Mouse (Mus musculus): ENCODE measurements around the gene Chst15. TPM values are rescaled to one million over a fixed set of nuclear protein-coding genes. Genes with fewer than 3 reads are reported as not detected.

The Chst15 gene
- total RNA-seq (2021), result 10 to 100 TPM; 34.9 to 46.1 TPM

GRCm38 (mm10) chr7:132317036-132317541 lies at the start of gene Chst15:
TSS of gene Chst15 (minus strand) at chr7:132317228.
- peak in 1 of 2 experiments; percentile 44 for DNase-seq (ENCODE audit: extremely low spot score in 1 of 2, low spot score in 1 of 2)

- no peak for DNase-seq (ENCODE audit: extremely low spot score in 1 of 2, low spot score in 1 of 2)
These were observed 48.8 kb upstream of the Chst15 start for GRCm38 (mm10) chr7:132365703-132366384.

GRCm38 (mm10) chr7:132365111-132365510 lies 48.1 kb upstream of the Chst15 start:
- DNase-seq (ENCODE audit: extremely low spot score in 1 of 2, low spot score in 1 of 2), result no peak

GRCm38 (mm10) chr7:132364506-132364905 lies 47.5 kb upstream of the Chst15 start:
- DNase-seq (ENCODE audit: extremely low spot score in 1 of 2, low spot score in 1 of 2), result no peak

- no peak for DNase-seq (ENCODE audit: extremely low spot score in 1 of 2, low spot score in 1 of 2)
These were observed 43.3 kb upstream of the Chst15 start for GRCm38 (mm10) chr7:132360336-132360735.

- no peak for DNase-seq (ENCODE audit: extremely low spot score in 1 of 2, low spot score in 1 of 2)
These were observed 41.7 kb upstream of the Chst15 start for GRCm38 (mm10) chr7:132358709-132359108.

GRCm38 (mm10) chr7:132358250-132358649 lies 41.2 kb upstream of the Chst15 start:
- DNase-seq (ENCODE audit: extremely low spot score in 1 of 2, low spot score in 1 of 2), result no peak

- DNase-seq (ENCODE audit: extremely low spot score in 1 of 2, low spot score in 1 of 2), result no peak
These were observed 40.8 kb upstream of the Chst15 start for GRCm38 (mm10) chr7:132357841-132358237.

- DNase-seq (ENCODE audit: extremely low spot score in 1 of 2, low spot score in 1 of 2), result no peak
These were observed 40.1 kb upstream of the Chst15 start for GRCm38 (mm10) chr7:132356881-132357840.

GRCm38 (mm10) chr7:132356185-132356584 lies 39.2 kb upstream of the Chst15 start:
- no peak for DNase-seq (ENCODE audit: extremely low spot score in 1 of 2, low spot score in 1 of 2)

GRCm38 (mm10) chr7:132355767-132356166 lies 38.7 kb upstream of the Chst15 start:
- no peak for DNase-seq (ENCODE audit: extremely low spot score in 1 of 2, low spot score in 1 of 2)

- no peak for DNase-seq (ENCODE audit: extremely low spot score in 1 of 2, low spot score in 1 of 2)
These were observed 32.1 kb upstream of the Chst15 start for GRCm38 (mm10) chr7:132349075-132349572.

- DNase-seq (ENCODE audit: extremely low spot score in 1 of 2, low spot score in 1 of 2), result no peak
These were observed 30.4 kb upstream of the Chst15 start for GRCm38 (mm10) chr7:132347273-132348045.

GRCm38 (mm10) chr7:132345526-132346070 lies 28.6 kb upstream of the Chst15 start:
- DNase-seq (ENCODE audit: extremely low spot score in 1 of 2, low spot score in 1 of 2), result no peak

GRCm38 (mm10) chr7:132344606-132345005 lies 27.6 kb upstream of the Chst15 start:
- no peak for DNase-seq (ENCODE audit: extremely low spot score in 1 of 2, low spot score in 1 of 2)

GRCm38 (mm10) chr7:132343900-132344299 lies 26.9 kb upstream of the Chst15 start:
- no peak for DNase-seq (ENCODE audit: extremely low spot score in 1 of 2, low spot score in 1 of 2)

GRCm38 (mm10) chr7:132343146-132343545 lies 26.1 kb upstream of the Chst15 start:
- no peak for DNase-seq (ENCODE audit: extremely low spot score in 1 of 2, low spot score in 1 of 2)

- DNase-seq (ENCODE audit: extremely low spot score in 1 of 2, low spot score in 1 of 2), result no peak
These were observed 22.2 kb upstream of the Chst15 start for GRCm38 (mm10) chr7:132339041-132339839.

- no peak for DNase-seq (ENCODE audit: extremely low spot score in 1 of 2, low spot score in 1 of 2)
These were observed 21.3 kb upstream of the Chst15 start for GRCm38 (mm10) chr7:132338350-132338749.

Data from layer of hippocampus, postnatal 25 days (tissue).